Mouse (Mus musculus) ES-Bruce4 (cell line): ENCODE data around the gene Luzp2.

Experiments
- CTCF ChIP-seq: IDR thresholded peaks from one replicate; pipeline ENCODE4 v1.8.1; 2011; ENCODE audit warnings: low read depth, low read length
- EP300 ChIP-seq: IDR thresholded peaks from 2 replicates; pipeline ENCODE4 v1.6.1; 2011; ENCODE audit warnings: low read depth, low read length; ENCODE audit not compliant: insufficient read depth

DNA sequence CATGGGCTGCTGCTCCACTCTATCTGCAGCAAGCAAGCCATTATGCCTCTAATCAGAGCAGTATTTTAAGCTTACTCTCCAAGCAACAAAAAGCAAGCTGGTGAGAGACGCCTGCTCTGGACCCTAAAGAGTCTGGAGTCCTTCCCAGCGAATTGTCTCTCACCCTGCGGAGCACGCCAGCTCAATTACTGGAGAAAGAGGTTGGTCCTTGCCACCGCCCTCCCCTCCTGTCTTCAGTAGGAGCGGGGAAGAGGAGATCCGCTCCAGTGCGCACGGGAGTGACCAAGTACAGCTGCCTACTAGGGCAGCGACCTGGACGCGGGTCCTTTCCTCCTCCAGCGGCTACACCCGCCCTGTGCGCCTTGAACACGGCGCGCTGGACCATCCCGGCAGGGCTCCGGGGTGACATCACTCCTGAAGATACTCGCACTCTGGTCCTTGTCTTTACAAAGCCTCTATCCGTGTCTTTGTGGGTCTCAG is at the start of gene Luzp2:
- no peak for TF ChIP-seq EP300
- no peak for TF ChIP-seq CTCF
